In the genomic region with DNA sequence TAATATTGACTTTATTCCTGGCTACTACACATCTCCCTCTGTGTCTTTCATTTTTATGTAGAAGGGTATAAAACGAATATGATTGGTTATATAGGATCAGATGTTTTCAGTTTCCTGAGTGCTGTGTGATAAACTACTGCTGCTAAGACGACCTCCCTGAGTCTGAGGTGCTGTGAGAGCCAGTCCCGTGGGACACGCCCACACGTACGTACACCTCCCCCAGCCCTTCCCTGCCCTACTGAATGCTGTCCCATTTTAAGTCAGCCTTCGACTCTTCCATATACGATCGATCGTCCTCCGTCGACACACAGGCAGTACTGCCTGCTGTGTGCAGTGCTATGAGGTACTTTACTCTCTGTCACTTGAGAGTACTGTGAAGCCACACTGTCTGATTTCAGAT, we compare ENCODE assay signal across 12 mouse cellular contexts.
A peak's percentile ranks its signal among the peaks of the same experiment; 100 is the strongest.
DNase-seq lines count a peak whose midpoint lies in the region; ATAC-seq and TF ChIP-seq lines count a peak whose summit lies in the region.
"Had no signal": no experiment of that assay in that cellular context is flagged by ENCODE, and none has a peak within 500 bp of the region (broad histone marks: within the 10 kb centered on the region; RNA-seq: fewer than 3 reads in every experiment).

No protein-coding gene starts in this region.

- no peak overlapping the region for H3K4me3 ChIP-seq in forebrain, embryonic 10.5 days
- no peak overlapping the region for H3K4me3 ChIP-seq in forebrain, embryonic 16.5 days (replicated peaks; ENCODE audit: low read length)
- H3K4me3 ChIP-seq in intestine, embryonic 14.5 days (ENCODE audit: low read depth, low read length) = no peak overlapping the region
- H3K4me3 ChIP-seq in intestine, postnatal 0 days (ENCODE audit: low read depth, low read length) = no peak overlapping the region
- no peak overlapping the region for H3K4me3 ChIP-seq in lung, embryonic 14.5 days (ENCODE audit: low read depth, low read length)
- H3K4me3 ChIP-seq in intestine, embryonic 15.5 days (replicated peaks) = no peak overlapping the region
- H3K4me3 ChIP-seq: embryonic facial prominence, embryonic 15.5 days; limb, embryonic 13.5 days had no signal

- peak; percentile 8 for DNase-seq in forebrain, embryonic 10.5 days (ENCODE audit: extremely low spot score, low spot score)
- peak; percentile 38 for DNase-seq in intestine, embryonic 14.5 days (ENCODE audit: low spot score)
- no peak for DNase-seq in lung, embryonic 14.5 days
- no peak for DNase-seq in lung, adult 18-20 months
- DNase-seq in embryo, embryonic 11 days = no peak
- DNase-seq: lung, adult 2 months had no signal

- H3K4me2 ChIP-seq in forebrain, embryonic 16.5 days (ENCODE audit: low read length) = no peak overlapping the region
- H3K4me2 ChIP-seq in intestine, embryonic 14.5 days (ENCODE audit: low read length) = no peak overlapping the region
- no peak overlapping the region for H3K4me2 ChIP-seq in intestine, postnatal 0 days (replicated peaks; ENCODE audit: low read depth)
- H3K4me2 ChIP-seq in lung, embryonic 14.5 days = peak overlapping the region; percentile 27; the same call in 1 of the 2 replicates
- no peak overlapping the region for H3K4me2 ChIP-seq in intestine, embryonic 15.5 days (replicated peaks)
- H3K4me2 ChIP-seq: embryonic facial prominence, embryonic 15.5 days; hindbrain, embryonic 14.5 days; limb, embryonic 13.5 days had no signal

- TF ChIP-seq CTCF in intestine, postnatal 0 days (IDR thresholded peaks at IDR 0.05; ENCODE audit: low read depth) = no peak
- no peak for TF ChIP-seq CTCF in lung, embryonic 14.5 days (IDR thresholded peaks at IDR 0.05; ENCODE audit: low read depth)

- H3K27me3 ChIP-seq in forebrain, embryonic 10.5 days (ENCODE audit: poor library complexity, severe bottlenecking) = no peaks in the 10 kb centered on the region
- H3K27me3 ChIP-seq in forebrain, embryonic 16.5 days (replicated peaks; ENCODE audit: control insufficient read depth, insufficient read depth, low read length) = no peaks in the 10 kb centered on the region
- no peaks in the 10 kb centered on the region for H3K27me3 ChIP-seq in intestine, embryonic 14.5 days (replicated peaks; ENCODE audit: control insufficient read depth, insufficient read depth, low read length)
- no peaks in the 10 kb centered on the region for H3K27me3 ChIP-seq in intestine, postnatal 0 days (replicated peaks; ENCODE audit: control insufficient read depth, insufficient read depth, low read length)
- H3K27me3 ChIP-seq in lung, embryonic 14.5 days (ENCODE audit: insufficient read depth, low read length) = no peaks in the 10 kb centered on the region
- no peaks in the 10 kb centered on the region for H3K27me3 ChIP-seq in intestine, embryonic 15.5 days (replicated peaks)
- H3K27me3 ChIP-seq: embryonic facial prominence, embryonic 15.5 days; limb, embryonic 13.5 days had no signal

- no peaks in the 10 kb centered on the region for H3K9me3 ChIP-seq in forebrain, embryonic 10.5 days
- no peaks in the 10 kb centered on the region for H3K9me3 ChIP-seq in forebrain, embryonic 16.5 days (ENCODE audit: control insufficient read depth, low read length)
- no peaks in the 10 kb centered on the region for H3K9me3 ChIP-seq in intestine, embryonic 14.5 days (ENCODE audit: control insufficient read depth, low read length)
- H3K9me3 ChIP-seq in intestine, postnatal 0 days (ENCODE audit: control insufficient read depth) = no peaks in the 10 kb centered on the region
- no peaks in the 10 kb centered on the region for H3K9me3 ChIP-seq in lung, embryonic 14.5 days (ENCODE audit: low read depth, low read length)
- no peaks in the 10 kb centered on the region for H3K9me3 ChIP-seq in intestine, embryonic 15.5 days
- H3K9me3 ChIP-seq: embryonic facial prominence, embryonic 15.5 days; limb, embryonic 13.5 days had no signal

- H3K36me3 ChIP-seq in forebrain, embryonic 10.5 days (replicated peaks) = no peaks in the 10 kb centered on the region
- H3K36me3 ChIP-seq in forebrain, embryonic 16.5 days (ENCODE audit: control insufficient read depth, insufficient read depth) = no peaks in the 10 kb centered on the region
- H3K36me3 ChIP-seq in intestine, embryonic 14.5 days (ENCODE audit: control insufficient read depth, insufficient read depth, low read length) = no peaks in the 10 kb centered on the region
- H3K36me3 ChIP-seq in intestine, postnatal 0 days (ENCODE audit: control insufficient read depth, insufficient read depth) = no peaks in the 10 kb centered on the region
- H3K36me3 ChIP-seq in lung, embryonic 14.5 days (ENCODE audit: insufficient read depth) = no peaks in the 10 kb centered on the region
- H3K36me3 ChIP-seq in intestine, embryonic 15.5 days = no peaks in the 10 kb centered on the region
- H3K36me3 ChIP-seq: embryonic facial prominence, embryonic 15.5 days; limb, embryonic 13.5 days had no signal

- H3K4me1 ChIP-seq in forebrain, embryonic 10.5 days = peaks cover 11% of the 10 kb centered on the region
- peaks cover 7% of the 10 kb centered on the region for H3K4me1 ChIP-seq in forebrain, embryonic 16.5 days (replicated peaks; ENCODE audit: control insufficient read depth, insufficient read depth, low read length)
- H3K4me1 ChIP-seq in intestine, embryonic 14.5 days (replicated peaks; ENCODE audit: control insufficient read depth, insufficient read depth, low read length) = 0 out of 2 replicates have a peak, but pooled peaks cover 4% of the 10 kb centered on the region
- no peaks in the 10 kb centered on the region for H3K4me1 ChIP-seq in intestine, postnatal 0 days (replicated peaks; ENCODE audit: control insufficient read depth, insufficient read depth, low read length)
- H3K4me1 ChIP-seq in lung, embryonic 14.5 days (ENCODE audit: insufficient read depth) = no peaks in the 10 kb centered on the region; the same call in 1 of the 2 replicates
- 0 out of 2 replicates have a peak, but pooled peaks cover 4% of the 10 kb centered on the region for H3K4me1 ChIP-seq in intestine, embryonic 15.5 days (replicated peaks)

- ATAC-seq in forebrain, embryonic 16.5 days = no peak
- ATAC-seq in intestine, embryonic 14.5 days (replicated peaks; ENCODE audit: low FRiP score, low TSS enrichment, low read depth) = no peak; the same call in 1 of the 2 replicates
- ATAC-seq in intestine, postnatal 0 days = no peak
- peak; percentile 60; the same call in 1 of the 2 replicates for ATAC-seq in lung, embryonic 14.5 days (ENCODE audit: insufficient read depth)
- peak; percentile 57 for ATAC-seq in intestine, embryonic 15.5 days

- no peak overlapping the region for H3K27ac ChIP-seq in forebrain, embryonic 10.5 days
- H3K27ac ChIP-seq in forebrain, embryonic 16.5 days (ENCODE audit: low read length) = no peak overlapping the region
- H3K27ac ChIP-seq in intestine, embryonic 14.5 days (ENCODE audit: low read depth) = no peak overlapping the region
- H3K27ac ChIP-seq in intestine, postnatal 0 days (ENCODE audit: low read depth, low read length) = no peak overlapping the region
- no peak overlapping the region for H3K27ac ChIP-seq in lung, embryonic 14.5 days (ENCODE audit: low read depth)
- H3K27ac ChIP-seq in intestine, embryonic 15.5 days = no peak overlapping the region
- H3K27ac ChIP-seq: embryonic facial prominence, embryonic 15.5 days; hindbrain, embryonic 14.5 days; limb, embryonic 13.5 days had no signal

- 82% methylated on average over 12 of the region's 12 CpGs for WGBS in forebrain, embryonic 10.5 days
- 77% methylated on average over 12 of the region's 12 CpGs for WGBS in forebrain, embryonic 16.5 days
- WGBS in intestine, embryonic 14.5 days = 74% methylated on average over 12 of the region's 12 CpGs
- WGBS in intestine, postnatal 0 days = 70% methylated on average over 12 of the region's 12 CpGs
- 42% methylated on average over 12 of the region's 12 CpGs for WGBS in lung, embryonic 14.5 days
- WGBS in intestine, embryonic 15.5 days = 68% methylated on average over 12 of the region's 12 CpGs

- no peak overlapping the region for H3K9ac ChIP-seq in forebrain, embryonic 16.5 days (replicated peaks; ENCODE audit: low read depth, low read length)
- H3K9ac ChIP-seq in intestine, embryonic 14.5 days (ENCODE audit: low read length) = no peak overlapping the region
- no peak overlapping the region for H3K9ac ChIP-seq in intestine, postnatal 0 days (ENCODE audit: low read depth, low read length)
- no peak overlapping the region for H3K9ac ChIP-seq in lung, embryonic 14.5 days
- H3K9ac ChIP-seq in intestine, embryonic 15.5 days = no peak overlapping the region
- H3K9ac ChIP-seq: embryonic facial prominence, embryonic 15.5 days; hindbrain, embryonic 14.5 days; limb, embryonic 13.5 days had no signal

Comparison
In these comparisons a context has a peak if more than half of its experiments do, and no peak if none do; other contexts are left out.
1. ATAC-seq: peak in lung, embryonic 14.5 days (single experiment) and intestine, embryonic 15.5 days (single experiment); none in forebrain, embryonic 16.5 days (single experiment), intestine, embryonic 14.5 days (single experiment) and intestine, postnatal 0 days (single experiment).
2. DNase-seq: peak in forebrain, embryonic 10.5 days (single experiment) and intestine, embryonic 14.5 days (single experiment); none in lung, embryonic 14.5 days (single experiment), lung, adult 18-20 months (0 of 2) and embryo, embryonic 11 days (single experiment).